Mouse (Mus musculus) cerebellum, adult 18-20 months (tissue): ENCODE results near the gene Accs.

Source experiments
- DNase-seq, 2 experiments: peaks; one replicate each; pipeline ENCODE4 v3.0.0; 2021

Accs gene

GRCm38 (mm10) chr2:93791516-93792499, 57.9 kb downstream of the Accs start:
- DNase-seq, result peak; percentile 92 to 95

GRCm38 (mm10) chr2:93790798-93791345, 58.9 kb downstream of the Accs start:
- DNase-seq, result peak; percentile 71 to 73

DNA sequence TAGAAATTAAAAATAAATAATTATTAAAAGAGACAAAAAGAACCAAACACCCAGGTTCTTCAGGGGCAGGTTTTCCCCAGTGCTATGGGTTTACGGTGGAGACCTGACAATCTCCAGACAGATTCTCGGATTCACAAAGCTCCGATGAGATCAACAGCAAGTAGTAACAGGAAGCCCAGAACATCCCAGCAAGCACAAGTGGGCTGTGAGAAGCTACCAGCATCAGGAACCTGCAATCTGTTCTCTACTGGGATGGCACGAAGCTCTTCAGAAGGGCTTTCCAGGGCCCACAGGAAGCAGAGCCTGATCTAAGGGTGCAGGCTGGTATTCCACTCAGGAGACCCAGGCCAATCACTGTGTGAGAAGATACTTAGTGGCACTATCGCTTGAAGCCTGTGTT, 61.2 kb downstream of the Accs start:
- DNase-seq, result no peak

GRCm38 (mm10) chr2:93786175-93786574, 63.6 kb downstream of the Accs start:
- DNase-seq, result peak; percentile 88 to 91

GRCm38 (mm10) chr2:93785432-93785798, 64.3 kb downstream of the Accs start:
- DNase-seq, result no peak

DNA sequence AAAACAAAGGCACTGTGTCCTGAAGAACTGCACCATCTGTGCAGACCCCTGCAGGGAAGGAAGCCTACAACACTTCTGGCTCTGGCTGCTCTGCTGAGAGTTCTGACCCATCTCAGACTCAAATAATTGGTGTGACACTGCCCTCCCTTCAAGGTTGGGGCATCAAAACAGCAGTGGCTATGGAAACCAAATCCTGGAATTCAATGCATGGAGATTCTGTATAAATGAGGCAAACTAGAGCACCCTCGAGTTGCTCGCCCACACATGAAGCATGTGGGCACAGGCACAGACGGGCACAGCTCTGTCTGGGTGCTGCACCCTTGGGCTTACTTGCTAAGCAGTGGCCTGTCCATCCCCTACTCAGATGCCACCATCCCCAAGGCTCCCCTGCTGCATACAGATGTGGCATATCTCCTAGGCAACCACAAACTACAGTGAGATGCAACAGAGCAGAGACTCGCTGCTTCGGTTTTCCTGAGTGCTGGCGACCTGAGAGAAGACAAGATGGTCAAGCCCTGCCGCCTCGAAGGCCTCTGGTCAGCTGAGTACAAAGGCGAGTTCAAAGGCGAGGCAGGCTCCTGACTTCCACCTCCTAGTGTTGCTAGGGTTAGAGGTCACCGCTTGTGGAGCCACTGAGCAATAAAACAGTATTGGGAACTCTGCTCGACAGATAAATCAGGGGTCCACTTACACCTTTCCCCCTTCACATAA, 64.9 kb downstream of the Accs start:
- DNase-seq, result peak; percentile 67 to 69

- peak; percentile 46 to 63 for DNase-seq
These were observed 65.7 kb downstream of the Accs start for GRCm38 (mm10) chr2:93783926-93784539.
